Comparison of ENCODE assay signal across 8 mouse cellular contexts in the genomic region with DNA sequence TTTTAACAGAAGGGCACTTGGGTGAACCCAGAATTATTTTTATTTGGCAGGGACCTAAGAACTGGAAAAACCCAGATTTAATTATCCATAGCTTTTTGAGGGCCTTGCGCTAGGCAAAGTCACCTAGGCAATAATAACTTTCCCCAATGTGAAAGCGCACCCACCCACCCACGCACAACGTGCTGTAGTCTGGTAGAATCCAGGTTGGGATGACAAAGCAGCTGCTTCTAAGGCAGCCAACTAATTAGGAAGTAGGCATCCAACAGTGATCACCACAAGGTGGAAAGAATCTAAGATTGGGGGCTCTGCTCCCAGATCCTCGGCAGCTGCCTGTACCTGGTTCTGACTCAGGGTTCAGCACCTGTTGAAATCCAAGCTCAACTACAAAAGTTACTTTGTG. TPM values are rescaled to one million over a fixed set of nuclear protein-coding genes. Genes with fewer than 3 reads are reported as not detected.
DNase-seq lines count a peak whose midpoint lies in the region; ATAC-seq lines count a peak whose summit lies in the region.

No protein-coding gene starts in this region.

- H3K9ac ChIP-seq in heart, embryonic 14.5 days (ENCODE audit: low read length), result peak overlapping the region; percentile 95
- no peak overlapping the region for H3K9ac ChIP-seq in hindbrain, embryonic 16.5 days (ENCODE audit: low read depth, low read length)
- H3K9ac ChIP-seq in midbrain, embryonic 13.5 days (replicated peaks), result no peak overlapping the region

- DNase-seq in heart, postnatal 25 days (ENCODE audit: low spot score), result no peak
- no peak for DNase-seq in yolk sac, embryonic 10.5 days (ENCODE audit: low spot score)
- no peak for DNase-seq in spleen, postnatal 36 days (ENCODE audit: low spot score in 2 of 2)
- DNase-seq in spleen, postnatal 10 days (ENCODE audit: low spot score in 2 of 2), result no peak

- no peaks in the 10 kb centered on the region for H3K27me3 ChIP-seq in heart, embryonic 14.5 days (ENCODE audit: control insufficient read depth, insufficient read depth, low read length)
- no peaks in the 10 kb centered on the region for H3K27me3 ChIP-seq in hindbrain, embryonic 16.5 days (replicated peaks; ENCODE audit: control insufficient read depth, insufficient read depth, low read length)
- H3K27me3 ChIP-seq in midbrain, embryonic 13.5 days, result no peaks in the 10 kb centered on the region; the same call in 1 of the 2 replicates

- intact Hi-C loops in heart, postnatal 25 days (cut with DNase I), result no loop called here

- H3K4me3 ChIP-seq in heart, embryonic 14.5 days (ENCODE audit: control insufficient read depth in 1 of 2, insufficient read depth in 1 of 2, low read depth in 1 of 2, low read length in 2 of 2), result peak overlapping the region in 1 of 2 experiments; percentile 99; a peak in 2 of 4 replicates
- peak overlapping the region; percentile 94; the same call in 1 of the 2 replicates for H3K4me3 ChIP-seq in brown adipose tissue, adult 24 weeks (ENCODE audit: insufficient read depth, low read depth, low read length)
- H3K4me3 ChIP-seq in hindbrain, embryonic 16.5 days (ENCODE audit: low read length), result peak overlapping the region; percentile 100
- peak overlapping the region; percentile 93; the same call in 1 of the 2 replicates for H3K4me3 ChIP-seq in midbrain, embryonic 13.5 days (replicated peaks)

- no peaks in the 10 kb centered on the region for H3K36me3 ChIP-seq in heart, embryonic 14.5 days (ENCODE audit: control insufficient read depth, insufficient read depth, low read length)
- no peaks in the 10 kb centered on the region for H3K36me3 ChIP-seq in hindbrain, embryonic 16.5 days (ENCODE audit: control insufficient read depth, insufficient read depth, low read length)
- no peaks in the 10 kb centered on the region for H3K36me3 ChIP-seq in midbrain, embryonic 13.5 days

- peaks cover 0 to 6% of the 10 kb centered on the region in 2 experiments; a peak in 3 of 4 replicates for H3K4me1 ChIP-seq in heart, embryonic 14.5 days (ENCODE audit: control insufficient read depth in 2 of 2, insufficient read depth in 2 of 2, low read length in 2 of 2)
- H3K4me1 ChIP-seq in brown adipose tissue, adult 24 weeks (ENCODE audit: control insufficient read depth, insufficient read depth, insufficient read length, low read length), result no peaks in the 10 kb centered on the region
- peaks cover 22% of the 10 kb centered on the region for H3K4me1 ChIP-seq in hindbrain, embryonic 16.5 days (ENCODE audit: control insufficient read depth, insufficient read depth, low read depth, low read length)
- H3K4me1 ChIP-seq in midbrain, embryonic 13.5 days (replicated peaks), result peaks cover 28% of the 10 kb centered on the region

- no peak for ATAC-seq in heart, embryonic 14.5 days (ENCODE audit: insufficient number of reproducible peaks, insufficient read depth, low FRiP score, low read depth)
- no peak for ATAC-seq in hindbrain, embryonic 16.5 days
- no peak for ATAC-seq in midbrain, embryonic 13.5 days

- no peak overlapping the region for H3K27ac ChIP-seq in heart, embryonic 14.5 days (replicated peaks in 1 of 2; ENCODE audit: control insufficient read depth in 1 of 2, insufficient read depth in 1 of 2, low read depth in 2 of 2, low read length in 2 of 2)
- no peak overlapping the region for H3K27ac ChIP-seq in brown adipose tissue, adult 24 weeks (replicated peaks; ENCODE audit: low read depth, low read length)
- H3K27ac ChIP-seq in hindbrain, embryonic 16.5 days (ENCODE audit: low read depth, low read length), result no peak overlapping the region
- no peak overlapping the region for H3K27ac ChIP-seq in midbrain, embryonic 13.5 days

- H3K9me3 ChIP-seq in heart, embryonic 14.5 days (ENCODE audit: control insufficient read depth, low read length), result no peaks in the 10 kb centered on the region
- H3K9me3 ChIP-seq in hindbrain, embryonic 16.5 days (ENCODE audit: control insufficient read depth, low read length), result no peaks in the 10 kb centered on the region
- H3K9me3 ChIP-seq in midbrain, embryonic 13.5 days, result no peaks in the 10 kb centered on the region

- 43% methylated on average over 5 of the region's 5 CpGs for WGBS in heart, embryonic 14.5 days
- WGBS in hindbrain, embryonic 16.5 days, result 50% methylated on average over 5 of the region's 5 CpGs
- 49% methylated on average over 5 of the region's 5 CpGs for WGBS in midbrain, embryonic 13.5 days

- H3K4me2 ChIP-seq in heart, embryonic 14.5 days (ENCODE audit: low read length), result peak overlapping the region; percentile 89
- peak overlapping the region; percentile 90 for H3K4me2 ChIP-seq in hindbrain, embryonic 16.5 days (ENCODE audit: low read length)
- H3K4me2 ChIP-seq in midbrain, embryonic 13.5 days (replicated peaks), result peak overlapping the region; percentile 81

RNA-seq across cellular contexts. Expression of a gene that starts 0.5 kb away (rescaled TPM):
- 20.6 and 21.5 TPM in 2 replicates for polyA plus RNA-seq in heart, embryonic 14.5 days (2014; fragmentation: Nextera tagmentation; extraction: Ambion mirVana)
- 10 to 100 TPM; 27.3 to 34.0 TPM for total RNA-seq in heart, postnatal 25 days (2021)
- polyA plus RNA-seq in brown adipose tissue, adult 24 weeks (2012; ENCODE audit: insufficient read depth, insufficient read length, missing spikeins), result 13.6 and 18.5 TPM in 2 replicates
- 176 and 178 TPM in 2 replicates for polyA plus RNA-seq in hindbrain, embryonic 16.5 days (2015; fragmentation: Nextera tagmentation; extraction: Ambion mirVana)
- 121 and 129 TPM in 2 replicates for polyA plus RNA-seq in midbrain, embryonic 13.5 days (2015; fragmentation: Nextera tagmentation; extraction: Ambion mirVana)
